Mouse (Mus musculus) thymus, postnatal 25 days (tissue): ENCODE data around the gene Zfp663.

Experiments used
- DNase-seq: peaks from one replicate; pipeline ENCODE4 v3.0.0; 2022

Zfp663 gene

DNA sequence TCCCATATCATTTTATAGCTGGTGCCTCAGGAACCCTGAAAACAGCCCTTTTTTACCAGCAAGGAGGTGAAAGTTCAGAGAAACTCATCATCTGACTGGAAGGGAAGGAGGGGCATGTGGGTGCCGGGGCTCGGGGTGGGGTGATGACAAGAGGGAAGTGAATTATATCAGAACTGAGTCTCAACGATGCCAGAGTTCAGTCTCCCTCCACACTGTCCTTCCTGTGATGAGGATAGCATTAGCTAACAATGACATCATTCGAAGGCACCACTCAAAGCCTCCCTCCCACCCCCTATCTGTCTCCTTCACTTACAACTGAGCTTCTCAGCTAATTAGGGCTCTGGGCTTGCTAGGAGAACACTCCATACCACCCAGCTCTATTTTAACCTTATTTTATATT lies 49.0 kb downstream of the Zfp663 start:
- DNase-seq = no peak

DNA sequence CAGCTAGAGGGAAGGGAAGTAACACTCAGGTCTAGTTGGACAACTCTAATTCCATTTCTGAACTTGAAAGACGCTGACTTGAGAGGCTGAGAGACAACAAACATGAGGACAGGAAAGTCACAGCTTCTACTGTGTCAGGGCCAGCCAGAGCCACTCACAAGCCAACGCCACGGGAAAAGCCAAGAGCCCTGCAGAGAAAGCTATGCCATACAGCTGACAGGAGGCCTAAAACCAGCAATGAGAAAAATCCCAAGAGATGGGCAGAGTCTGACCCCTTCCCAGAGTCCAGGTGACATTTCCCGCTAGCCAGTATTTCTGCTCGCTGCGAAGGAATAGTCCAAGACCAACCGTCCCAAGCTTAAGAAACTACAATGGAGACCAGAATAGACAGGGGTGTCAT lies 49.6 kb downstream of the Zfp663 start:
- no peak for DNase-seq

DNA sequence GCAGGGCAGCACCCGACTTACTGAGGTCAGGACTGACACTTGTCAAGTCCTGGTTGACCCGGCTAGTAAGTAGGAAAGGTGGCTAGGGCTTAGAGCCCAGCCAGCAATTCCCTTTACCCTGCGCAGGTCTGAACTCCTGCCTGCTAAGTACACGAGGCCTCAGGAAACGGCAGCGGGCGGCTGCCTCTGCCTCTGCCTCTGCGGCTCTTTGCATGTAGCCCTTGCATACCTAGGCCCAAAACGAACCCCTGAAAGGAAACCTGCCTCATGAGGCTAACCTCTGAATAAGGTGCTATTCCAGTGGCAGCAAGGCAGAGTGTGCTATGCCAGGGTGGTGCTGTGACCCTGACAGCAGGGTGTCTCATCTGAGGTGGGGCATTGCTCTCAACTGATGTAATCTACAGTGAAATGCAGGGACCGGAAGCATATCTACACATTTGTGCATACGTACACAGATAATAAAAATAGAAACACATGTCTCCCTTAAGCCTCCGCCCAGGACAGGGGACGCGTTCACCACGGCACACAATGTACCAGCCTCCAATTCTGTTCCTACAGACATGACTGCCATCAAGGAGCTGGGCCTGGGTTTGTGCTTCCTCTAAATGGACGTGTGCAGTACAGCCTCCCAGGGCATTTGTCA lies 50.8 kb downstream of the Zfp663 start:
- no peak for DNase-seq

DNA sequence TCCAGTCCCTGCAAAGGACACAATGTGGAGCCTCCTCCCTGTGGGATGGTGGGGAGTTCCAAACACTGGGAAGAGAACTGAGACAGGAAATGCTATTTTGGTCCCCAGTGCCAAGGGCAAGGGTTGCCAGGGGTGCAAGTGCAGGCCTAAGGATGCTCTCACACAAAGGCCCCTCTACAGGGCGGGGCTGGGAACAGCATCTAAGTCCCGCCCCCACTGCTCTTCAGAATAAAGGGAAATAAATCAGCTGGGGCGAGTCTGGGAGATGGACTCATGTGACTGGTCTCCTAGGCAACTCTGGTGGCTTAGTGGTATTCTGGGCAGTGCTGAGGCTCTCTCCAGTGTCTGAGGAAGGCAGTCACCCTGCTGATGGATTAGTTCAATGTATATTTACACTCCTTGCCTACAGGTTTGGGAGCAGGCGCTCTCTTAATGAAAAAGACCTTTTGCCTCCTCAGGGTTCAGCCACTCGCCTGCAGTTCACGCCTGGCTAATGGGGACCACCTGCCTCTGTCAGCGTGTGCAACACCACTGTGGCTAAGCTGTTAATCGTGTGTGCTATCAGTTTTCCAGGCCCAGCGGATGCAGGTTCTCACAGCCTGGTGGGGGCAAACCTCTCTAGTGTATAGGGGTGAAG lies 51.6 kb downstream of the Zfp663 start:
- DNase-seq = no peak

DNA sequence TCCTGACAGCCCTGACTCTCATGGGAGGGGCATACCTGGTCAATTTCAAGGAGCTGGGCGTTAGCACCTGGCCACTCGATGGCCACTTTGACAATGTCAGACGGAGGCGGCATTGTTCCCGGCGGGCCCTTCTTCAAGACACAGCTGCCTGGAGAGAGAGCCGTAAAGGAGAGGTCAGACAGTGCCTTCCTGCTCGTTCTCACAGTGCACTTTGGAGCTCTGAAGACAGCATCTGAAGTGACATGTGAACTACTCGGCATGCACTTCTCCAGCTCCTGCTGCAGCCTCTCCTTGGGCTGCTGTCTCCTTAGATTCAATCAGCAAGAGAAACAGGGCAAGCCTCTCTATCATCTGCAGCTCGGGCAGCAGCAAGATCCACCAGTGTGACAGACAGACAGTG lies 52.3 kb downstream of the Zfp663 start:
- no peak for DNase-seq

DNA sequence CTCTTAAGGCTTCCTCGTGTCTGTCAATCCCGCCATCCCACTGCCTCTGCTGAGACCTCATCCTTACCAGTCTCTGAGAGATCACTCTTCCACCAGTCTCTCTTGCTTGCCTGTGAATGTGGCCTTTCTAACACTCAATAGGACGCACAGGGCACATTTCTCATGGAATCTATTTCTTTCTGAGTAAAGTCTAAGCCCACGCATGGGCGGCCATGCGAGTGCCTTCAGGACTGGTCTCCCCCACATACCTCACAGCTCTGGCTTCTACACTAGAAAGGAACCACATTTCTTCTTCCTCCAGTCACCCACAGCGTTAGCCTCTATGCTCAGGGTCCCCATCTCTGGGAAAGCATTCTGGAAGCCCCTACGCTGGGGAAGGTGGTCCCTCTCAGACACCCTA lies 54.3 kb downstream of the Zfp663 start:
- DNase-seq = no peak

DNA sequence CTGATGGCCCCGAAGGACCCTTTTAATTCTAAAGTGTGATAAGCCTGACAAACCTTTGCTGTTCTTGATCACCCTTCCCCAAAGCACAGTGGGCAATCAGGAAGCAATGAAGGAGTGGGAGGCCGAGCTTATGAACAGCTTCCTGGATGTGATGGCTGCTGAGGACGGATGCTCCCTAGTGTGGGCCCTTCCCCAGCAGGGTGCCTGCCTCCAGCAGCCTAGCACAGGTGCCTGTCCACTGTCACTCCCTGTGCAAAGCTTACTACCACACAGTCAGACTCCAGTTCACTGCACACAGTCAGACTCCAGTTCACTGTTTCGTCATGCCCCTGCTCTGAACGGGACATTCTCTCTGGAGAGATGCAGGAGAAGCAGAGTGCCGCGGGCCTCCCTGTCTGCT lies 56.1 kb downstream of the Zfp663 start:
- no peak for DNase-seq

DNA sequence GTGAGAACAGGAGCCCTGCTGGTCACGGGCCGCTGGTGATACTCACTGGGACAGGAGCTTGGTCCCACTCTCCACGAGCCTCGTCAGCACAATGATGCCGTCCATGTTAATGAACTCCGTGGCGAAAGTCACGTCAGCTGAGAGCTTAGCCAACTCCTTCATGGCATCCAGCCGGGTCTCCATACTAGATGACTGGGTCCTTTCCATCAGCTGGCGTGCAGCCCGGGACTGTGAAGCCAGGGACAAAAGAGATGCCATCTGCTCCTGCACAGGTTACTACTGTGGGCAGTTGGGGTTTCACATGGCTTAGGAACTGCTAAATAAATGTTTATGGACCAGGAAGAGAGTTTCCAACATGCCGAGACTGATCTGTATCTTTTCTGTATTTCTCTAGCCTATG lies 57.0 kb downstream of the Zfp663 start:
- no peak for DNase-seq

DNA sequence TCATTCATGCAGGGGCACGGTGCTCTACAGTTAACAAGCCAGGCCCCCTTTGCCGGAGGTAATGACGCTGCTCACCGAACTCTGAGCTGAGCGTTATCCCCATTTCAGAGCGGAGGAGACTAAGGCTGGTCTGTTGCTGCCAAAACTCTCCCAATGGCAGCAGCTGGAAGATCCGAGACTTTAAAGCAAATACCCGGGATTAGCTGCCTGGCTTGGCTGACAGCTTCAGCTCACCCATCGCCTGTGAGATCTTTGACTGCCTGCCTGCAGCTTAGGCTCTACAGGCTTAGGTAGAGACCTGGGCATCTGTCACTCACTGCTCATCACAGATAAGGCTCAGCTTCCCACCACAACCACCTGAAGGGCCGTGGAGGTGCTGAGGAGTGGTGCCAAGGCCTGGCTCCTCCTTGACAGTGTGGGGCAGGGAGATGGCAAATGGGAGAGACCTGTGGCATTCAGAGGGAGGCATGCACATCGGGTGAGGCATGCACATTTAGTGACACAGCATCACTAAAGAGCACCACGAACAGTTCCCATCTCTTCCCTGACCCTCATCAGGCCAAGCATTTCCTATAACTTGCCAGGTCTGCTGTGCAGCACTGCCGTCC lies 57.6 kb downstream of the Zfp663 start:
- DNase-seq = no peak

DNA sequence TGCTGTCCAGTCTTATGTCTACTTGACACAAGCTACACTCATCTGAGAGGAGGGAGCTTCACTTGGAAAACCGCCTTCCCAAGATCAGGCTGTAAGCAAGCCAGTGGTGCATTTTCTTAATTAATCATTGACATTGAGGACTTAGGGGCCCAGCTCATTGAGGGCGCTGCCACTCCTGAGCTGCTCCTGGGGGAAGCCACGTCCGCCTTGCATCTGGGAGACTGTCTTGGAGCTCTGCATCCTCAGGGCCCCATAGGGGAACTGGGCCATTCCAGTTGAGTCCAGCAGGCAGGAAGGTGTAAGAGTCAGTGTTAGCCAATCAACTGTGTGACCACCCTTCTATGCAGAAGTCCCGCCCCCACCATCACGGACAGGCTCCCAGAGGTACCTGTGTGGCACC lies 60.7 kb downstream of the Zfp663 start:
- no peak for DNase-seq

DNA sequence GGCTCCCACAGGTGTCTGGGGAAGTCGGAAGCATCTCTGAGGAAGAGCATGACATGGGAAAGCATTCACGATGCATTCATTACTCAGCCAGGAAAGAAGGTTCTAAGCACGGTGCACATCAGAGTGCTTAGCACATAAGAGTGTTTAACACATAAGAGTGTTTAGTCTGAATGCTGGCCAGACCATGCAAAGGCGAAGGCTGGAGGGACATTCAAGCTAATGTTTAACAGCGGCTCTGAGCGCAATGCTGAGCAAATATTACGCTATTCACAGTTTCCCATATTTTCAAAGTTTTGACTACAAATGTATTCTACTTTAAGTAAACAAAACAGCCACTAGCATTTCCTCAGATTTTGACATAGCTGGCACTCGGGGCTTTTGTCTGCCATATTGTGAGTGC lies 63.1 kb downstream of the Zfp663 start:
- DNase-seq = no peak

DNA sequence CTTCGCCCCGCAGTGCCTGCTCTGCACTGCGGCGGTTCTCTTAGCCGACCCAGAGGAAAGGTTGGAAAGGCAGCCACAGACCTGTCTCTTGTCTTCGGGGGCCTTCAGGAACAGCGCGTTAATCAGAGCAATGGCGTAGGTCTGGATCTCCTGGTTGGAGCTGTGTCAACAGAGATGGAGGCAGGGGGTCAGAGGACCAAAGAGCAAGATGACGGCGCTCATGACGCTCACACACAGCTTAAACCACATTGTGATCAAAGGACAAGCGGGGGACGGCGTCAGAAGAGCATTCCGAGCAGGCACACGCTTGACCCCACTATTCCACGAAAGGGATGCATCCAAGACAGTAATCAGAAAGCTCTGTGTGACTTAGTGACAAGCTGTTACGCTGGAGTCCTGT lies 63.7 kb downstream of the Zfp663 start:
- no peak for DNase-seq

DNA sequence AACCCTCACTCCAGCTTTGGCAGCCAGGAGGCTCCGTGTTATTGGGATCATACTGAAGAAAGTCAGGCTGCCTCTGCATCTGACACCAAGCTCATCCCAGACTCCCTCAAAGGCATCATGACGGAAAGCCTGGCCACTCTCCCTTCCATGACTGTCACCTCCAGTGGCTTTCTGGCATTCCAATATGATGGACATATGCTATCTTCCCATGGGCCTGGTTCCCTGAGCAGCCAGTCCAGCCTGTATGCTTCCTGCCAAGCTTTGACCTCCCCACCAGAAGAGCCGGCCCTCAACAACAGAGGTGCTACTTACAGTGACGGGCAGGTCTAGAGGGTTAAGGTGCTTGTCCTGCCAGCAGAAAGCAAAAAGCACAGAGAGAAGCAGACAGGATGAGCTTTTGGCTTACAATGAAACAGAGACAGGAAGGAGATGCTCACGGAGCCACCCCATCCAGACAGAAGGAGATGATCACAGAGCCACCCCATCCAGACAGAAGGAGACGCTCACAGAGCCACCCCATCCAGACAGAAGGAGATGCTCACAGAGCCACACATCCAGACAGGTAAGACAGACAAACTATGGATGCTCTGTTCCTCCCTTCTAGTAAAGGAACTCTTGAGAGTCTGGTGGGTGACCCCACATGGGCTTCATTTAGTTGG lies 65.0 kb downstream of the Zfp663 start:
- DNase-seq = no peak

DNA sequence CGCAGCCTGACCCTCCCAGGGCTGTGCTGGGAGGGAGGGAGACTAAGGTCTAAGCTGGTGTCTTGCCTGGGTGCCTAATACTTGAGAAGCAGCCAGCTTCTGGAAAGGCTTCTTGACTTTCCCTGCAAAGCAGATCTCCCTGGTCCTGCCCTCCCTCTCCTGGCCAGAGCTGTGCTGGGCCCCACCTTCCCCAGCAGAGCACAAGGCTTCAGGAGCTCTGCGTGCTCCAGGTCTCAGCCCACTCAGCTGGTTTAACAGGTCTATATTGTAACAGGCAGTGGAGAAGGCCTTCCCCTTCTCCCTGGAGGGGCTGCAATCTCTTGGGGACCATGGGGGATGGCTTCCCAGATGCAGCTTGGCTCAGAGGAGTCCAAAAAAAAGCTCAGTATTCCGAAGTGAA lies 67.1 kb downstream of the Zfp663 start:
- no peak for DNase-seq
